Mouse (Mus musculus): Measurements from ENCODE around the gene Utp18. TPM values are rescaled to one million over a fixed set of nuclear protein-coding genes. Genes with fewer than 3 reads are reported as not detected.
"Not testable (repeated sequence)": the region's sequence is repeated elsewhere in the genome, so short reads cannot be mapped to it uniquely, and the experiment has no call there.

Utp18 gene
- polyA plus RNA-seq (2015; fragmentation: Nextera tagmentation; extraction: Ambion mirVana) = 28.6 and 28.8 TPM in 2 replicates

GRCm38 (mm10) chr11:93885572-93886410 is at the start of gene Utp18, which contains the start of gene Mbtd1:
Utp18 (minus strand) TSS chr11:93885766.
Mbtd1 (plus strand) TSS chr11:93885852.
- H3K27ac ChIP-seq = peak within 1 kb of the TSS; percentile 93
- peak within 1 kb of the TSS; percentile 96 for H3K9ac ChIP-seq
- H3K27me3 ChIP-seq = no peaks in the 10 kb centered on the region
- under 1% methylated on average over 76 of the region's 83 CpGs for WGBS
- peaks cover 27% of the 10 kb centered on the region for H3K4me1 ChIP-seq
- H3K4me2 ChIP-seq (replicated peaks) = peak within 1 kb of the TSS; percentile 91
- H3K36me3 ChIP-seq = peaks cover 15% of the 10 kb centered on the region
- peak; percentile 97 for ATAC-seq (ENCODE audit: low FRiP score, low read depth)
- H3K4me3 ChIP-seq = peak within 1 kb of the TSS; percentile 96
- no peaks in the 10 kb centered on the region for H3K9me3 ChIP-seq

GRCm38 (mm10) chr11:93929106-93929505 is 43.5 kb upstream of the Utp18 start:
- Histone ChIP-seq H3K4me3 (no peak overlapping the region), H3K27me3 (no peaks in the 10 kb centered on the region), H3K4me1 (no peaks in the 10 kb centered on the region), H3K27ac (no peak overlapping the region), H3K9ac (no peak overlapping the region), H3K36me3 (peaks cover 88% of the 10 kb centered on the region), H3K4me2 (replicated peaks) (no peak overlapping the region), H3K9me3 (no peaks in the 10 kb centered on the region)
- ATAC-seq (ENCODE audit: low FRiP score, low read depth) = no peak

- not testable (repeated sequence) for H3K27me3 ChIP-seq; H3K4me2 ChIP-seq (replicated peaks); H3K4me3 ChIP-seq; H3K27ac ChIP-seq; ATAC-seq (ENCODE audit: low FRiP score, low read depth); H3K9ac ChIP-seq; H3K4me1 ChIP-seq; H3K9me3 ChIP-seq
- 96% methylated on average over 2 of the region's 2 CpGs for WGBS
- peaks cover 63% of the 10 kb centered on the region for H3K36me3 ChIP-seq
Measured at GRCm38 (mm10) chr11:93915019-93915418, 29.5 kb upstream of the Utp18 start.

- Histone ChIP-seq H3K9me3 (no peaks in the 10 kb centered on the region), H3K9ac (no peak overlapping the region), H3K4me3 (no peak overlapping the region), H3K4me1 (no peaks in the 10 kb centered on the region), H3K4me2 (replicated peaks) (no peak overlapping the region), H3K36me3 (peaks cover 70% of the 10 kb centered on the region), H3K27me3 (no peaks in the 10 kb centered on the region), H3K27ac (no peak overlapping the region)
- no peak for ATAC-seq (ENCODE audit: low FRiP score, low read depth)
- WGBS = 83% methylated on average over 3 of the region's 3 CpGs
Measured at GRCm38 (mm10) chr11:93911603-93912002, 26.0 kb upstream of the Utp18 start.

GRCm38 (mm10) chr11:93908829-93909228 is 23.3 kb upstream of the Utp18 start:
- Histone ChIP-seq H3K9me3 (no peaks in the 10 kb centered on the region), H3K27ac (no peak overlapping the region), H3K9ac (no peak overlapping the region), H3K36me3 (peaks cover 70% of the 10 kb centered on the region), H3K27me3 (no peaks in the 10 kb centered on the region), H3K4me1 (no peaks in the 10 kb centered on the region), H3K4me3 (no peak overlapping the region), H3K4me2 (replicated peaks) (no peak overlapping the region)
- 90% methylated on average over 9 of the region's 9 CpGs for WGBS
- no peak for ATAC-seq (ENCODE audit: low FRiP score, low read depth)

GRCm38 (mm10) chr11:93907839-93908238 is 22.3 kb upstream of the Utp18 start:
- H3K4me3 ChIP-seq = no peak overlapping the region
- no peak overlapping the region for H3K9ac ChIP-seq
- no peaks in the 10 kb centered on the region for H3K9me3 ChIP-seq
- no peaks in the 10 kb centered on the region for H3K4me1 ChIP-seq
- ATAC-seq (ENCODE audit: low FRiP score, low read depth) = no peak
- WGBS = 87% methylated on average over 3 of the region's 3 CpGs
- peaks cover 65% of the 10 kb centered on the region for H3K36me3 ChIP-seq
- no peak overlapping the region for H3K27ac ChIP-seq
- H3K4me2 ChIP-seq (replicated peaks) = no peak overlapping the region
- no peaks in the 10 kb centered on the region for H3K27me3 ChIP-seq

- no peak overlapping the region for H3K4me3 ChIP-seq
- H3K27me3 ChIP-seq = no peaks in the 10 kb centered on the region
- H3K4me1 ChIP-seq = no peaks in the 10 kb centered on the region
- H3K9ac ChIP-seq = no peak overlapping the region
- H3K36me3 ChIP-seq = peaks cover 65% of the 10 kb centered on the region
- H3K9me3 ChIP-seq = no peaks in the 10 kb centered on the region
- H3K27ac ChIP-seq = no peak overlapping the region
- WGBS = 90% methylated on average over 4 of the region's 4 CpGs
- no peak for ATAC-seq (ENCODE audit: low FRiP score, low read depth)
- H3K4me2 ChIP-seq (replicated peaks) = no peak overlapping the region
Measured at GRCm38 (mm10) chr11:93906834-93907233, 21.3 kb upstream of the Utp18 start.

GRCm38 (mm10) chr11:93897732-93898131 is 12.2 kb upstream of the Utp18 start:
- H3K27me3 ChIP-seq = no peaks in the 10 kb centered on the region
- H3K36me3 ChIP-seq = peaks cover 27% of the 10 kb centered on the region
- H3K9ac ChIP-seq = no peak overlapping the region
- 81% methylated on average over 3 of the region's 3 CpGs for WGBS
- H3K4me3 ChIP-seq = no peak overlapping the region
- no peaks in the 10 kb centered on the region for H3K4me1 ChIP-seq
- H3K9me3 ChIP-seq = no peaks in the 10 kb centered on the region
- ATAC-seq (ENCODE audit: low FRiP score, low read depth) = no peak
- no peak overlapping the region for H3K27ac ChIP-seq
- no peak overlapping the region for H3K4me2 ChIP-seq (replicated peaks)

GRCm38 (mm10) chr11:93887080-93887447 is 1.5 kb upstream of the Utp18 start:
- 2% methylated on average over 4 of the region's 4 CpGs for WGBS
- H3K9ac ChIP-seq = peak overlapping the region; percentile 96
- peaks cover 27% of the 10 kb centered on the region for H3K4me1 ChIP-seq
- H3K4me2 ChIP-seq (replicated peaks) = peak overlapping the region; percentile 91
- no peak for ATAC-seq (ENCODE audit: low FRiP score, low read depth)
- peaks cover 10% of the 10 kb centered on the region for H3K36me3 ChIP-seq
- peak overlapping the region; percentile 93; the same call in 1 of the 2 replicates for H3K27ac ChIP-seq
- no peaks in the 10 kb centered on the region for H3K9me3 ChIP-seq
- peak overlapping the region; percentile 96 for H3K4me3 ChIP-seq
- H3K27me3 ChIP-seq = no peaks in the 10 kb centered on the region

GRCm38 (mm10) chr11:93886411-93887079 is 979 bp upstream of the Utp18 start:
- Histone ChIP-seq H3K9ac (peak overlapping the region; percentile 96), H3K4me2 (replicated peaks) (peak overlapping the region; percentile 91), H3K36me3 (peaks cover 9% of the 10 kb centered on the region), H3K4me1 (peaks cover 27% of the 10 kb centered on the region), H3K27ac (peak overlapping the region; percentile 93), H3K9me3 (no peaks in the 10 kb centered on the region), H3K4me3 (peak overlapping the region; percentile 96), H3K27me3 (no peaks in the 10 kb centered on the region)
- ATAC-seq (ENCODE audit: low FRiP score, low read depth) = no peak
- under 1% methylated on average over 33 of the region's 34 CpGs for WGBS

GRCm38 (mm10) chr11:93884901-93885571 is 530 bp downstream of the Utp18 start:
- H3K9me3 ChIP-seq = no peaks in the 10 kb centered on the region
- no peaks in the 10 kb centered on the region for H3K27me3 ChIP-seq
- peaks cover 27% of the 10 kb centered on the region for H3K4me1 ChIP-seq
- H3K4me2 ChIP-seq (replicated peaks) = peak overlapping the region; percentile 91
- H3K27ac ChIP-seq = peak overlapping the region; percentile 93
- peak overlapping the region; percentile 96 for H3K4me3 ChIP-seq
- H3K9ac ChIP-seq = peak overlapping the region; percentile 96
- H3K36me3 ChIP-seq = peaks cover 23% of the 10 kb centered on the region
- WGBS = under 1% methylated on average over 50 of the region's 81 CpGs
- peak; percentile 39 for ATAC-seq (ENCODE audit: low FRiP score, low read depth)

- no peaks in the 10 kb centered on the region for H3K27me3 ChIP-seq
- H3K4me1 ChIP-seq = peaks cover 27% of the 10 kb centered on the region
- WGBS = 94% methylated on average over 4 of the region's 4 CpGs
- peaks cover 29% of the 10 kb centered on the region for H3K36me3 ChIP-seq
- H3K27ac ChIP-seq = no peak overlapping the region
- H3K4me2 ChIP-seq (replicated peaks) = peak overlapping the region; percentile 91
- H3K9me3 ChIP-seq = no peaks in the 10 kb centered on the region
- ATAC-seq (ENCODE audit: low FRiP score, low read depth) = no peak
- H3K4me3 ChIP-seq = peak overlapping the region; percentile 96
- peak overlapping the region; percentile 96 for H3K9ac ChIP-seq
Measured at GRCm38 (mm10) chr11:93884068-93884467, 1.5 kb downstream of the Utp18 start.

Data from limb, embryonic 13.5 days (tissue).